ENCODE assay signal across 9 mouse cellular contexts in the genomic region with DNA sequence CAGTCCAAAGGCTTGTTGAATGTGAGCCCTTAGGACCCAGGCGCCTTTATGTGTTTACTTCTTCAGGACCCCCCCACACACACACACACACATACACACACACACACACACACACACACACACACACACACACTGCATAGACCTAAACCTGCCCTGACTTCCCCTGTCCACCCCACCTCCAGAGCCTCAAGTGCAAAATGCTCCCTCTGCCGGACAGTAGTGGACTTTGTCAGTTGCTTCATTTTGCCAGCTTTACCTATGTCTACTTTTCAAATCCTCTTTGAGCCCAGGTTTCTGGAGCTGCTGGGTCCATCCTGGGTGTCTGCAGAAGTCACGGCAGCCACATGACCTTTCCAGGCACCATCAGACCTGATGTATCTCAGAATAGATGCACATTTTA. TPM values are rescaled to one million over a fixed set of nuclear protein-coding genes. Genes with fewer than 3 reads are reported as not detected.
DNase-seq lines count a peak whose midpoint lies in the region; ATAC-seq and TF ChIP-seq lines count a peak whose summit lies in the region.
"Had no signal": no experiment of that assay in that cellular context is flagged by ENCODE, and none has a peak within 500 bp of the region (broad histone marks: within the 10 kb centered on the region; RNA-seq: fewer than 3 reads in every experiment).

No protein-coding gene starts in this region.

- peak overlapping the region; percentile 60 for H3K4me3 ChIP-seq in lung, embryonic 15.5 days
- peak overlapping the region; percentile 37 for H3K4me3 ChIP-seq in olfactory bulb, adult 2 months (ENCODE audit: insufficient read depth, low read depth, low read length)

- peak; percentile 41; the same call in 1 of the 2 replicates for TF ChIP-seq CTCF in olfactory bulb, adult 2 months (IDR thresholded peaks at IDR 0.05; ENCODE audit: insufficient read depth, low read depth, low read length)

- peak overlapping the region; percentile 75 for H3K9ac ChIP-seq in lung, embryonic 15.5 days

- DNase-seq in left cerebral cortex, adult 18-20 months (ENCODE audit: low spot score in 2 of 2): peak; percentile 50
- DNase-seq in left cerebral cortex, adult 8-10 months (ENCODE audit: low spot score in 2 of 2): no peak
- DNase-seq in cerebellum, adult 8-10 months: peak; percentile 60
- peak; percentile 71 for DNase-seq in forelimb bud, embryonic 11.5 days (ENCODE audit: low read depth, low spot score)
- DNase-seq in kidney, adult 9 months: peak; percentile 72
- DNase-seq in thymus, postnatal 4 days: peak; percentile 71

- H3K4me2 ChIP-seq in lung, embryonic 15.5 days: peak overlapping the region; percentile 81

- no peaks in the 10 kb centered on the region for H3K9me3 ChIP-seq in lung, embryonic 15.5 days

- H3K4me1 ChIP-seq in lung, embryonic 15.5 days: peaks cover 49% of the 10 kb centered on the region
- H3K4me1 ChIP-seq in olfactory bulb, adult 2 months (ENCODE audit: control insufficient read depth, insufficient read depth, low read length): peaks cover 28% of the 10 kb centered on the region

- ATAC-seq in lung, embryonic 15.5 days (ENCODE audit: borderline replicate concordance, extremely low read depth, low FRiP score, low TSS enrichment): no peak

- peaks cover 14% of the 10 kb centered on the region; the same call in 1 of the 2 replicates for H3K36me3 ChIP-seq in lung, embryonic 15.5 days

- H3K27ac ChIP-seq in lung, embryonic 15.5 days: peak overlapping the region; percentile 81; the same call in 1 of the 2 replicates
- H3K27ac ChIP-seq in olfactory bulb, adult 2 months (ENCODE audit: insufficient read depth, low read depth, low read length): peak overlapping the region; percentile 23; the same call in 1 of the 2 replicates

- TF ChIP-seq POLR2A in olfactory bulb, adult 2 months (IDR thresholded peaks at IDR 0.05; ENCODE audit: insufficient read depth, low read depth, low read length): no peak

- no peaks in the 10 kb centered on the region for H3K27me3 ChIP-seq in lung, embryonic 15.5 days

- WGBS in lung, embryonic 15.5 days: 11% methylated on average over 3 of the region's 3 CpGs
- WGBS in olfactory bulb, adult 2 months: 11% methylated on average over 3 of the region's 3 CpGs

RNA-seq across cellular contexts. Expression of gene Arhgef1, which starts 2.2 kb away (rescaled TPM):
- total RNA-seq in left cerebral cortex, adult 18-20 months (2021): 10 to 100 TPM; 57.1 to 74.1 TPM
- 10 to 100 TPM; 56.3 to 90.8 (median 74.6) TPM for total RNA-seq in left cerebral cortex, adult 8-10 months (2022)
- polyA plus RNA-seq in lung, embryonic 15.5 days (2015; fragmentation: Nextera tagmentation; extraction: Ambion mirVana): 115 and 128 TPM in 2 replicates
- polyA plus RNA-seq in olfactory bulb, adult 2 months (2012; ENCODE audit: insufficient read depth, insufficient read length, low replicate concordance, missing spikeins): 291 and 636 TPM in 2 replicates

RNA-seq across cellular contexts. Expression of gene Cd79a, which starts 7.8 kb away (rescaled TPM):
- total RNA-seq in left cerebral cortex, adult 18-20 months (2021): under 1 TPM; 0.30 to 0.77 TPM
- total RNA-seq in left cerebral cortex, adult 8-10 months (2022): under 1 TPM; 0.33 to 0.74 (median 0.53) TPM
- polyA plus RNA-seq in lung, embryonic 15.5 days (2015; fragmentation: Nextera tagmentation; extraction: Ambion mirVana): 0.25 and 0.52 TPM in 2 replicates
- polyA plus RNA-seq in olfactory bulb, adult 2 months (2012; ENCODE audit: insufficient read depth, insufficient read length, low replicate concordance, missing spikeins): not detected in 2 replicates

RNA-seq across cellular contexts. Expression of gene Rps19, which starts 20.8 kb away (rescaled TPM):
- 100 to 1,000 TPM; 511 to 584 TPM for total RNA-seq in left cerebral cortex, adult 18-20 months (2021)
- total RNA-seq in left cerebral cortex, adult 8-10 months (2022): 100 to 1,000 TPM; 577 to 601 (median 592) TPM
- polyA plus RNA-seq in lung, embryonic 15.5 days (2015; fragmentation: Nextera tagmentation; extraction: Ambion mirVana): 2,408 and 2,762 TPM in 2 replicates
- polyA plus RNA-seq in olfactory bulb, adult 2 months (2012; ENCODE audit: insufficient read depth, insufficient read length, low replicate concordance, missing spikeins): 1,132 TPM in 1 of 2 replicates, not detected in the other

RNA-seq across cellular contexts. Expression of gene Dmrtc2, which starts 35.1 kb away (rescaled TPM):
- not detected for total RNA-seq in left cerebral cortex, adult 18-20 months (2021)
- total RNA-seq in left cerebral cortex, adult 8-10 months (2022): not detected
- polyA plus RNA-seq in lung, embryonic 15.5 days (2015; fragmentation: Nextera tagmentation; extraction: Ambion mirVana): not detected in 2 replicates
- not detected in 2 replicates for polyA plus RNA-seq in olfactory bulb, adult 2 months (2012; ENCODE audit: insufficient read depth, insufficient read length, low replicate concordance, missing spikeins)
- polyA plus RNA-seq: frontal cortex, adult 2 months had no signal

RNA-seq across cellular contexts. Expression of gene Lypd4, which starts 35.2 kb away (rescaled TPM):
- total RNA-seq in left cerebral cortex, adult 18-20 months (2021): not detected
- total RNA-seq in left cerebral cortex, adult 8-10 months (2022): not detected
- polyA plus RNA-seq in lung, embryonic 15.5 days (2015; fragmentation: Nextera tagmentation; extraction: Ambion mirVana): not detected in 2 replicates
- not detected in 2 replicates for polyA plus RNA-seq in olfactory bulb, adult 2 months (2012; ENCODE audit: insufficient read depth, insufficient read length, low replicate concordance, missing spikeins)
- polyA plus RNA-seq: frontal cortex, adult 2 months had no signal

Comparison
In these comparisons a context has a peak if more than half of its experiments do, and no peak if none do; other contexts are left out.
1. DNase-seq: peak in left cerebral cortex, adult 18-20 months (2 of 2), cerebellum, adult 8-10 months (single experiment), forelimb bud, embryonic 11.5 days (single experiment), kidney, adult 9 months (single experiment) and thymus, postnatal 4 days (single experiment); none in left cerebral cortex, adult 8-10 months (0 of 2).